Mouse (Mus musculus) MEL (cell line): ENCODE data around the gene Olfr322. TPM values are rescaled to one million over a fixed set of nuclear protein-coding genes. Genes with fewer than 3 reads are reported as not detected.

ENCODE experiments used
- DNase-seq: peaks from one replicate; pipeline ENCODE4 v3.0.0; 2011; ENCODE audit warnings: low read depth, low spot score
- H3K27ac ChIP-seq: 2 replicates; pipeline ENCODE4 v1.5.1; 2012; ENCODE audit warnings: low read depth, mild to moderate bottlenecking, control low read depth, low read length, moderate library complexity; ENCODE audit not compliant: control insufficient read depth
- H3K27me3 ChIP-seq, 2 experiments: fragments of 150-350 bp in 1 of 2; sonication (generic) in 1 of 2; 2 replicates each; pipeline ENCODE4 v1.6.1; 2012; ENCODE audit warnings: low read length in 2 of 2, mild to moderate bottlenecking in 2 of 2, improper control_type of control experiment in 1 of 2, moderate library complexity in 1 of 2; ENCODE audit not compliant: insufficient read depth in 2 of 2, control insufficient read depth in 1 of 2
- H3K36me3 ChIP-seq, 2 experiments: 2 replicates each; pipeline ENCODE4 v1.6.1; 2012 to 2014; ENCODE audit warnings: low read length in 2 of 2, improper control_type of control experiment in 1 of 2, inconsistent platforms in 1 of 2, mild to moderate bottlenecking in 1 of 2; ENCODE audit not compliant: insufficient read depth in 2 of 2, control insufficient read depth in 1 of 2
- H3K4me1 ChIP-seq, 2 experiments: fragments of 150-350 bp in 1 of 2; sonication (generic) in 1 of 2; 2 replicates each; pipeline ENCODE4 v1.6.1; 2012; ENCODE audit warnings: low read length in 2 of 2, improper control_type of control experiment in 1 of 2, mild to moderate bottlenecking in 1 of 2; ENCODE audit not compliant: insufficient read depth in 2 of 2, control insufficient read depth in 1 of 2
- H3K4me3 ChIP-seq, 2 experiments: fragments of 150-350 bp in 1 of 2; sonication (generic) in 1 of 2; 2 replicates each; pipeline ENCODE4 v1.5.1; 2012; ENCODE audit warnings: low read depth in 2 of 2, low read length in 2 of 2, mild to moderate bottlenecking in 2 of 2, moderate library complexity in 2 of 2, control low read depth in 1 of 2, improper control_type of control experiment in 1 of 2; ENCODE audit not compliant: control insufficient read depth in 1 of 2, insufficient read depth in 1 of 2
- H3K79me2 ChIP-seq: 2 replicates; pipeline ENCODE4 v1.6.1; 2012; ENCODE audit warnings: mild to moderate bottlenecking, low read length, moderate library complexity; ENCODE audit not compliant: control insufficient read depth, poor library complexity, insufficient read depth
- H3K9ac ChIP-seq: 2 replicates; pipeline ENCODE4 v1.6.1; 2012; ENCODE audit warnings: low read depth, mild to moderate bottlenecking, control low read depth, low read length, moderate library complexity; ENCODE audit not compliant: control insufficient read depth, poor library complexity, severe bottlenecking
- H3K9me3 ChIP-seq: fragments of 150-350 bp; sonication (generic); replicated peaks from 2 replicates; pipeline ENCODE4 v1.6.1; 2012; ENCODE audit warnings: mild to moderate bottlenecking, low read length, improper control_type of control experiment, moderate library complexity; ENCODE audit not compliant: insufficient read depth
- CHD1 ChIP-seq: IDR thresholded peaks from 2 replicates; pipeline ENCODE4 v1.6.1; 2012; ENCODE audit warnings: low read depth, mild to moderate bottlenecking, inconsistent platforms, low read length, improper control_type of control experiment
- CHD2 ChIP-seq: IDR thresholded peaks from 2 replicates; pipeline ENCODE4 v1.6.1; 2011; ENCODE audit warnings: low read length, improper control_type of control experiment
- CTCF ChIP-seq, 3 experiments: IDR thresholded peaks in 2 of 3; conservative IDR thresholded peaks in 1 of 3; 2 replicates each; pipeline ENCODE4 v1.5.1; 2011 to 2012; ENCODE audit warnings: low read length in 3 of 3, low read depth in 2 of 3, mild to moderate bottlenecking in 2 of 3, improper control_type of control experiment in 1 of 3, inconsistent platforms in 1 of 3, mixed read lengths in 1 of 3, moderate library complexity in 1 of 3; ENCODE audit not compliant: control insufficient read depth in 1 of 3, insufficient read depth in 1 of 3, poor library complexity in 1 of 3, severe bottlenecking in 1 of 3
- ELF1 ChIP-seq: IDR thresholded peaks from 2 replicates; pipeline ENCODE4 v1.6.1; 2014; ENCODE audit warnings: low read depth, mild to moderate bottlenecking, inconsistent platforms, low read length, improper control_type of control experiment, moderate library complexity
- GATA1 ChIP-seq: IDR thresholded peaks from 2 replicates; pipeline ENCODE4 v1.6.1; 2011; ENCODE audit warnings: low read depth, low read length, improper control_type of control experiment
- JUND ChIP-seq: IDR thresholded peaks from 2 replicates; pipeline ENCODE4 v1.6.1; 2011; ENCODE audit warnings: low read depth, mild to moderate bottlenecking, improper control_type of control experiment, low read length
- KAT2A ChIP-seq: conservative IDR thresholded peaks from 2 replicates; pipeline ENCODE4 v1.6.1; 2012; ENCODE audit warnings: low read depth, low read length, improper control_type of control experiment, inconsistent platforms
- MAX ChIP-seq: IDR thresholded peaks from 2 replicates; pipeline ENCODE4 v1.6.1; 2011; ENCODE audit warnings: low read length, improper control_type of control experiment
- MAZ ChIP-seq: IDR thresholded peaks from 2 replicates; pipeline ENCODE4 v1.6.1; 2012; ENCODE audit warnings: low read depth, mild to moderate bottlenecking, inconsistent platforms, low read length, improper control_type of control experiment
- MEF2A ChIP-seq: IDR thresholded peaks from 2 replicates; pipeline ENCODE4 v1.6.1; 2014; ENCODE audit warnings: low read depth, mild to moderate bottlenecking, inconsistent platforms, low read length, improper control_type of control experiment; ENCODE audit not compliant: poor library complexity, insufficient replicate concordance, severe bottlenecking; ENCODE audit errors: extremely low read depth
- MXI1 ChIP-seq: IDR thresholded peaks from 2 replicates; pipeline ENCODE4 v1.6.1; 2011; ENCODE audit warnings: mild to moderate bottlenecking, low read depth, low read length, improper control_type of control experiment
- MYB ChIP-seq: IDR thresholded peaks from 2 replicates; pipeline ENCODE4 v1.6.1; 2011; ENCODE audit warnings: mild to moderate bottlenecking, low read depth, low read length, improper control_type of control experiment
- NELFE ChIP-seq: IDR thresholded peaks from 2 replicates; pipeline ENCODE4 v1.6.1; 2011; ENCODE audit warnings: low read depth, low read length, improper control_type of control experiment
- POLR2A ChIP-seq, 2 experiments: IDR thresholded peaks; 2 replicates each; pipeline ENCODE4 v1.6.1; 2011 to 2012; ENCODE audit warnings: low read length in 2 of 2, mild to moderate bottlenecking in 2 of 2, control low read depth in 1 of 2, improper control_type of control experiment in 1 of 2, low read depth in 1 of 2, moderate library complexity in 1 of 2; ENCODE audit not compliant: control insufficient read depth in 1 of 2, insufficient read depth in 1 of 2, poor library complexity in 1 of 2
- RAD21 ChIP-seq: IDR thresholded peaks from 2 replicates; pipeline ENCODE4 v1.6.1; 2011; ENCODE audit warnings: mild to moderate bottlenecking, low read depth, low read length, improper control_type of control experiment
- RCOR1 ChIP-seq: IDR thresholded peaks from 2 replicates; pipeline ENCODE4 v1.6.1; 2012; ENCODE audit warnings: low read depth, mild to moderate bottlenecking, inconsistent platforms, low read length, improper control_type of control experiment
- SMC3 ChIP-seq: IDR thresholded peaks from 2 replicates; pipeline ENCODE4 v1.6.1; 2011; ENCODE audit warnings: low read depth, low read length, improper control_type of control experiment
- TBP ChIP-seq: IDR thresholded peaks from 2 replicates; pipeline ENCODE4 v1.8.0; 2011; ENCODE audit warnings: low read depth, low read length, improper control_type of control experiment
- USF2 ChIP-seq, 2 experiments: IDR thresholded peaks; 2 replicates each; pipeline ENCODE4 v1.6.1; 2011 to 2012; ENCODE audit warnings: improper control_type of control experiment in 2 of 2, low read length in 2 of 2, borderline replicate concordance in 1 of 2, inconsistent platforms in 1 of 2, low read depth in 1 of 2, mild to moderate bottlenecking in 1 of 2; ENCODE audit not compliant: insufficient read depth in 1 of 2
- ZC3H11A ChIP-seq: IDR thresholded peaks from 2 replicates; pipeline ENCODE4 v1.6.1; 2012; ENCODE audit warnings: low read depth, mild to moderate bottlenecking, inconsistent platforms, low read length, improper control_type of control experiment
- ZKSCAN1 ChIP-seq: IDR thresholded peaks from 2 replicates; pipeline ENCODE4 v1.6.1; 2012; ENCODE audit warnings: low read depth, mild to moderate bottlenecking, inconsistent platforms, low read length, improper control_type of control experiment, moderate library complexity
- polyA plus RNA-seq, 2 experiments: library from polyadenylated mRNA; stranded (reverse) in 1 of 2; unstranded in 1 of 2; fragments of >175 nt in 1 of 2; fragments of >200 nt in 1 of 2; gene quantifications; 2 replicates each; pipeline versions ENCODE4 v1.2.1 to v1.2.4; 2012; ENCODE audit warnings: low replicate concordance in 2 of 2, low read depth in 1 of 2; ENCODE audit not compliant: insufficient read length in 2 of 2, insufficient read depth in 1 of 2, missing spikeins in 1 of 2
- total RNA-seq: library from RNA; depleted of rRNA; stranded (reverse); fragments of 300-350 nt; gene quantifications from 2 replicates; pipeline ENCODE4 v1.2.3, GENCODE M21; 2012

The Olfr322 gene
- total and polyA plus RNA-seq, 3 experiments = not detected

DNA sequence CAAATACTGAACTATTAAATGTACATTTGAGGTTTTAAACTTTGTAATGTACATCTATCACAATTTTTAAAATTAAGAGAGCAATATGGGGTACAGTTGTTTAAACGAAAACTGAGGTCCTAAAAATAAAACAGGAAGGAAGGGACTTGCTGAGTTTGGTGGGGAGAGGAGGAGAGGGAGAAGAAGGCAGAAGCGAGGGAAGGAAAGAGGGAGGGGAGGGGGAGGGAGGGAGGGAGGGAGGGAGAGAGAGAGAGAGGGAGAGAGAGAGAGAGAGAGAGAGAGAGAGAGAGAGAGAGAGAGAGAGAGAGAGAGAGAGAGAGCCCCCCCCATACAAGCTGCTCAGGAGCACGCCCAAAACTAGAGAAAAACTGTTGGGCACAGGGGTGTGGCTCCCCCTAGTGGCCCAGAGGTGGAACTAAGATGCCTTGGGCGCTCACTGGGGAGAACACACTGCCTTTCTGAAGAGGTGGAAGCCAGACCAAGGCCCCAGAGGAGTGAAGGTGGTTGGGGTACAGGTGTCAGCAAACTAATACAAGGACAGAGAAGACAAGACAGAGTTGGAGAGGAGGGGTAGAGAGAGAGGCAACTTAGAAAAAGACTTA lies 22.1 kb upstream of the Olfr322 start:
- H3K79me2 ChIP-seq = no peaks in the 10 kb centered on the region; the same call in 1 of the 2 replicates
- H3K9ac ChIP-seq = peak overlapping the region; percentile 19
- peak; percentile 89 for DNase-seq
- H3K27ac ChIP-seq = no peak overlapping the region
- no peaks in the 10 kb centered on the region; a peak in 1 of 4 replicates for H3K27me3 ChIP-seq
- peak overlapping the region in 1 of 2 experiments; percentile 36; a peak in 2 of 4 replicates for H3K4me3 ChIP-seq
- peaks cover 0 to 8% of the 10 kb centered on the region in 2 experiments; a peak in 2 of 4 replicates for H3K36me3 ChIP-seq
- H3K9me3 ChIP-seq = no peaks in the 10 kb centered on the region
- H3K4me1 ChIP-seq = peaks cover 2 to 9% of the 10 kb centered on the region in 2 experiments; a peak in 3 of 4 replicates
- TF ChIP-seq CHD2 (no peak), MXI1 (no peak), RAD21 (peak; percentile 29), ELF1 (no peak), JUND (peak; percentile 96), CTCF (IDR thresholded peaks at IDR 0.05 in 2 of 3, conservative IDR thresholded peaks at IDR 0.05 in 1 of 3; ENCODE audit: control insufficient read depth in 1 of 3, insufficient read depth in 1 of 3, low read depth in 2 of 3, low read length in 3 of 3, poor library complexity in 1 of 3, severe bottlenecking in 1 of 3) (peak; percentile 37 to 55 (median 48); a peak in 5 of 6 replicates)

DNA sequence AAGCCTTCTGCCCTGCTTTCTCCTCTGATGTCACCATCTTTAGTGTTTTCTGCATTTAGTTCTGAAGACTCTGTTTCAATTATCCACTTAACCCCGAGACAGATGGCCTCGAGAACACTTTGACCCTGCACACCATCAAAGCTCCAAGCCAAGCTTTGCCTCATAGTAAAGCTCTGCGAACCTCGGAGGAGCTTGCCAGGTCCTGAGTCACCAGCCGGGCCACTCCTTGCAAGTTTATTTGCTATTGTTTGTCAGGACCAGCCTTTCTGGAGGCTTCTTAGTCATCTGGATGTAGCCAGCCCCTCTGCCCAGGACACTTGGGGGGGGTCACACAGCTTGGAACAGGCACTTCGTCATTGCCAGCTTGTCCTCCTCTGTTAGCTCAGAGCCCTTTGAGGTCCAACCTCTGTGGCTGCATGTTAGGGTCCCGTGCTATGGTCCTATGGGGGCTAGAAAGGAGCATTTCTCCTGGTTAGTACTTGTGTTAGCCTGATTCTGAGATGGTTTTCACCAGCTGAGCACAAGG lies 20.3 kb upstream of the Olfr322 start:
- H3K4me1 ChIP-seq = peaks cover 9 to 20% of the 10 kb centered on the region in 2 experiments
- no peak for TF ChIP-seq ZKSCAN1
- no peak for TF ChIP-seq CHD1
- TF ChIP-seq MAX = no peak
- TF ChIP-seq MAZ = no peak
- TF ChIP-seq TBP = no peak
- TF ChIP-seq KAT2A = no peak
- no peak for TF ChIP-seq RCOR1
- TF ChIP-seq MYB = no peak
- no peak for TF ChIP-seq ZC3H11A
- no peak for TF ChIP-seq ELF1
- no peak for TF ChIP-seq SMC3
- TF ChIP-seq NELFE = no peak
- no peak for TF ChIP-seq RAD21
- no peak for TF ChIP-seq USF2 (IDR thresholded peaks at IDR 0.05; ENCODE audit: borderline replicate concordance in 1 of 2, insufficient read depth in 1 of 2, low read depth in 1 of 2, low read length in 2 of 2)
- no peak for TF ChIP-seq MEF2A
- TF ChIP-seq GATA1 = no peak
- no peak for TF ChIP-seq JUND
- no peak for TF ChIP-seq POLR2A (IDR thresholded peaks at IDR 0.05; ENCODE audit: control insufficient read depth in 1 of 2, insufficient read depth in 1 of 2, low read depth in 1 of 2, low read length in 2 of 2, poor library complexity in 1 of 2)
- no peaks in the 10 kb centered on the region for H3K27me3 ChIP-seq
- H3K4me3 ChIP-seq = no peak overlapping the region
- no peak overlapping the region for H3K27ac ChIP-seq
- H3K36me3 ChIP-seq = peaks cover 0 to 21% of the 10 kb centered on the region in 2 experiments; a peak in 2 of 4 replicates
- H3K9ac ChIP-seq = no peak overlapping the region
- H3K9me3 ChIP-seq = no peaks in the 10 kb centered on the region
- no peaks in the 10 kb centered on the region; the same call in 1 of the 2 replicates for H3K79me2 ChIP-seq
- DNase-seq = no peak
